In the genomic region with DNA sequence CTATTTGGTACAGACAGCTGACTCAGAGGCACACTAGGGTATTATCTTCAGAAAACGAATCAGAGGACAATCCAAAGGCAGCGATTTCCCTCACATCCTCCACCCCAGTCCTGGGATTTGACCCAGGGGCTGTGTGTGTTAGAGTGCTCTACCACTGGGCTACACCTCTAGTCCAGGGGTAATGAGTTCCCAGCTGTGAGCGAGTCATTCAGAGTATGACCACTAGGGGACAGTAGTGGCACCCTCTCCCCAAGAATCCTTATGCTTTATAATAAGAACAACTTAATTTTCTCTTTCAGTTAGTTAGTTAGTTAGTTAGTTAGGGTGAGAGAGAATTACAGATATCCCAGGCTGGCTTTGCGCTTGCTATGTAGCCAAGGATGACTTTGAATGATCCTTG, we compare ENCODE assay signal across 9 mouse cellular contexts. TPM values are rescaled to one million over a fixed set of nuclear protein-coding genes. Genes with fewer than 3 reads are reported as not detected.
DNase-seq lines count a peak whose midpoint lies in the region; ATAC-seq and TF ChIP-seq lines count a peak whose summit lies in the region.
"Had no signal": no experiment of that assay in that cellular context is flagged by ENCODE, and none has a peak within 500 bp of the region (broad histone marks: within the 10 kb centered on the region; RNA-seq: fewer than 3 reads in every experiment).

No protein-coding gene starts in this region.

- DNase-seq in adrenal gland, adult 18-20 months (ENCODE audit: low spot score in 2 of 2), result peak; percentile 54 to 55
- DNase-seq in adrenal gland, adult 8-10 months, result no peak
- DNase-seq in layer of hippocampus, adult 2 months (ENCODE audit: low spot score in 2 of 2), result peak in 1 of 2 experiments; percentile 44
- no peak for DNase-seq in layer of hippocampus, adult 9-11 months
- no peak for DNase-seq in liver, embryonic 14.5 days (ENCODE audit: low read depth in 3 of 3, low spot score in 3 of 3)
- peak; percentile 87 for DNase-seq in splenic B cell, adult 2 months (ENCODE audit: low read depth, low spot score)

- H3K4me3 ChIP-seq in layer of hippocampus, adult 2 months, result no peak overlapping the region
- no peak overlapping the region for H3K4me3 ChIP-seq in liver, embryonic 14.5 days (ENCODE audit: insufficient read depth in 1 of 2, low read depth in 2 of 2, low read length in 2 of 2)
- no peak overlapping the region for H3K4me3 ChIP-seq in midbrain, embryonic 16.5 days (ENCODE audit: low read depth, low read length)
- H3K4me3 ChIP-seq: lung, embryonic 15.5 days had no signal

- no peaks in the 10 kb centered on the region for H3K27me3 ChIP-seq in liver, embryonic 14.5 days (ENCODE audit: control insufficient read depth, insufficient read depth, low read length)
- H3K27me3 ChIP-seq in splenic B cell, adult 2 months (ENCODE audit: control insufficient read depth, insufficient read depth, low read length, poor library complexity, severe bottlenecking), result no peaks in the 10 kb centered on the region
- H3K27me3 ChIP-seq in midbrain, embryonic 16.5 days (ENCODE audit: control insufficient read depth, insufficient read depth, low read depth, low read length), result no peaks in the 10 kb centered on the region
- H3K27me3 ChIP-seq: lung, embryonic 15.5 days had no signal

- H3K27ac ChIP-seq in layer of hippocampus, adult 2 months, result no peak overlapping the region
- H3K27ac ChIP-seq in liver, embryonic 14.5 days, result no peak overlapping the region
- H3K27ac ChIP-seq in midbrain, embryonic 16.5 days (ENCODE audit: low read length), result no peak overlapping the region
- H3K27ac ChIP-seq: lung, embryonic 15.5 days had no signal

- H3K4me1 ChIP-seq in liver, embryonic 14.5 days (replicated peaks; ENCODE audit: control insufficient read depth in 2 of 2, insufficient read depth in 2 of 2, low read length in 1 of 2), result no peaks in the 10 kb centered on the region
- H3K4me1 ChIP-seq in midbrain, embryonic 16.5 days (ENCODE audit: control insufficient read depth, insufficient read depth, low read length), result no peaks in the 10 kb centered on the region
- H3K4me1 ChIP-seq: lung, embryonic 15.5 days had no signal

- TF ChIP-seq CTCF in layer of hippocampus, adult 2 months (conservative IDR thresholded peaks at IDR 0.05), result peak; percentile 97
- TF ChIP-seq CTCF in liver, embryonic 14.5 days (IDR thresholded peaks at IDR 0.05; ENCODE audit: low read depth), result peak; percentile 93

- peaks cover 2% of the 10 kb centered on the region for H3K36me3 ChIP-seq in liver, embryonic 14.5 days (replicated peaks; ENCODE audit: control insufficient read depth, insufficient read depth, low read depth)
- H3K36me3 ChIP-seq in splenic B cell, adult 2 months (ENCODE audit: control insufficient read depth, insufficient read depth, low read length, poor library complexity, severe bottlenecking), result peaks cover 30% of the 10 kb centered on the region
- H3K36me3 ChIP-seq in midbrain, embryonic 16.5 days (ENCODE audit: control insufficient read depth, insufficient read depth, low read length), result peaks cover 41% of the 10 kb centered on the region

- H3K4me2 ChIP-seq in liver, embryonic 14.5 days (ENCODE audit: low read depth), result no peak overlapping the region
- H3K4me2 ChIP-seq in midbrain, embryonic 16.5 days (ENCODE audit: low read length), result no peak overlapping the region
- H3K4me2 ChIP-seq: lung, embryonic 15.5 days had no signal

- WGBS in liver, embryonic 14.5 days (ENCODE audit: insufficient replicate concordance), result 47% methylated on average over 4 of the region's 4 CpGs
- WGBS in midbrain, embryonic 16.5 days, result 62% methylated on average over 4 of the region's 4 CpGs

- TF ChIP-seq EP300 in liver, embryonic 14.5 days (IDR thresholded peaks at IDR 0.05; ENCODE audit: low read depth), result no peak

- H3K9ac ChIP-seq in liver, embryonic 14.5 days (replicated peaks), result no peak overlapping the region
- H3K9ac ChIP-seq in midbrain, embryonic 16.5 days (ENCODE audit: low read depth, low read length), result no peak overlapping the region
- H3K9ac ChIP-seq: lung, embryonic 15.5 days had no signal

- no peaks in the 10 kb centered on the region for H3K9me3 ChIP-seq in liver, embryonic 14.5 days (ENCODE audit: control insufficient read depth, low read length)
- no peaks in the 10 kb centered on the region; the same call in 1 of the 2 replicates for H3K9me3 ChIP-seq in midbrain, embryonic 16.5 days (replicated peaks; ENCODE audit: control insufficient read depth, low read length, poor library complexity, severe bottlenecking)
- H3K9me3 ChIP-seq: lung, embryonic 15.5 days had no signal

- ATAC-seq in common myeloid progenitor, adult 5-6 weeks (replicated peaks; ENCODE audit: low read depth, poor library complexity, severe bottlenecking), result peak; percentile 90
- peak; percentile 51 for ATAC-seq in liver, embryonic 14.5 days (ENCODE audit: insufficient read depth)
- no peak for ATAC-seq in midbrain, embryonic 16.5 days

RNA-seq across cellular contexts. Expression of a gene that starts 14.7 kb away (rescaled TPM):
- 10 to 100 TPM; 17.1 TPM for total RNA-seq in adrenal gland, adult 18-20 months (2021)
- 10 to 100 TPM; 18.6 to 24.8 (median 21.6) TPM for total RNA-seq in adrenal gland, adult 8-10 months (2022)
- 10 to 100 TPM; 28.8 to 30.7 TPM for total RNA-seq in layer of hippocampus, adult 2 months (2021)
- 6.4 and 6.7 TPM in 2 replicates for total RNA-seq in common myeloid progenitor, adult 5-6 weeks (2017)
- polyA plus RNA-seq in liver, embryonic 14.5 days (2012; rRNA removed), result 1.3 TPM in 2 replicates
- 1.1 and 1.3 TPM in 2 replicates for polyA plus RNA-seq in liver, embryonic 14.5 days (2014; fragmentation: Nextera tagmentation; extraction: Ambion mirVana)
- 8.4 and 9.4 TPM in 2 replicates for polyA plus RNA-seq in midbrain, embryonic 16.5 days (2015; fragmentation: Nextera tagmentation; extraction: Ambion mirVana)

RNA-seq across cellular contexts. Expression of a gene that starts 21.6 kb away (rescaled TPM):
- total RNA-seq in adrenal gland, adult 18-20 months (2021), result 1 to 10 TPM; 2.4 to 5.5 TPM
- 10 to 100 TPM in 2 of 4 experiments, 1 to 10 TPM in 2; 3.6 to 14.5 (median 8.7) TPM for total RNA-seq in adrenal gland, adult 8-10 months (2022)
- total RNA-seq in layer of hippocampus, adult 2 months (2021), result under 1 TPM; 0.54 to 0.61 TPM
- not detected in 2 replicates for total RNA-seq in common myeloid progenitor, adult 5-6 weeks (2017)
- polyA plus RNA-seq in liver, embryonic 14.5 days (2012; rRNA removed), result 0.55 and 0.57 TPM in 2 replicates
- polyA plus RNA-seq in liver, embryonic 14.5 days (2014; fragmentation: Nextera tagmentation; extraction: Ambion mirVana), result 0.59 and 0.66 TPM in 2 replicates
- polyA plus RNA-seq in midbrain, embryonic 16.5 days (2015; fragmentation: Nextera tagmentation; extraction: Ambion mirVana), result 1.1 and 1.4 TPM in 2 replicates

RNA-seq across cellular contexts. Expression of a gene that starts 32.9 kb away (rescaled TPM):
- total RNA-seq in adrenal gland, adult 18-20 months (2021), result 10 to 100 TPM in 1 of 2 experiments, 1 to 10 TPM in 1; 8.1 to 10.3 TPM
- total RNA-seq in adrenal gland, adult 8-10 months (2022), result 10 to 100 TPM; 10.3 to 17.0 (median 11.7) TPM
- 100 to 1,000 TPM; 104 to 109 TPM for total RNA-seq in layer of hippocampus, adult 2 months (2021)
- 21.6 and 24.4 TPM in 2 replicates for total RNA-seq in common myeloid progenitor, adult 5-6 weeks (2017)
- polyA plus RNA-seq in liver, embryonic 14.5 days (2012; rRNA removed), result 8.7 and 9.6 TPM in 2 replicates
- 13.9 and 16.0 TPM in 2 replicates for polyA plus RNA-seq in liver, embryonic 14.5 days (2014; fragmentation: Nextera tagmentation; extraction: Ambion mirVana)
- polyA plus RNA-seq in midbrain, embryonic 16.5 days (2015; fragmentation: Nextera tagmentation; extraction: Ambion mirVana), result 44.3 and 52.5 TPM in 2 replicates

RNA-seq across cellular contexts. Expression of a gene that starts 39.9 kb away (rescaled TPM):
- 10 to 100 TPM; 59.3 to 59.4 TPM for total RNA-seq in adrenal gland, adult 18-20 months (2021)
- total RNA-seq in adrenal gland, adult 8-10 months (2022), result 10 to 100 TPM; 56.7 to 65.7 (median 58.1) TPM
- 100 to 1,000 TPM; 201 to 210 TPM for total RNA-seq in layer of hippocampus, adult 2 months (2021)
- total RNA-seq in common myeloid progenitor, adult 5-6 weeks (2017), result 10.1 and 13.3 TPM in 2 replicates
- polyA plus RNA-seq in liver, embryonic 14.5 days (2012; rRNA removed), result 13.6 and 13.8 TPM in 2 replicates
- polyA plus RNA-seq in liver, embryonic 14.5 days (2014; fragmentation: Nextera tagmentation; extraction: Ambion mirVana), result 17.9 and 20.1 TPM in 2 replicates
- polyA plus RNA-seq in midbrain, embryonic 16.5 days (2015; fragmentation: Nextera tagmentation; extraction: Ambion mirVana), result 162 and 177 TPM in 2 replicates

Comparison
In these comparisons a context has a peak if more than half of its experiments do, and no peak if none do; other contexts are left out.
1. DNase-seq: peak in adrenal gland, adult 18-20 months (2 of 2) and splenic B cell, adult 2 months (single experiment); none in adrenal gland, adult 8-10 months (single experiment), layer of hippocampus, adult 9-11 months (single experiment) and liver, embryonic 14.5 days (0 of 3).